Mouse (Mus musculus): Measurements from ENCODE around the gene Boc. TPM values are rescaled to one million over a fixed set of nuclear protein-coding genes. Genes with fewer than 3 reads are reported as not detected.
A peak's percentile ranks its signal among the peaks of the same experiment; 100 is the strongest.

Boc gene
- total RNA-seq, 2 experiments from 2014 or later: 9.4 to 10.7 TPM

DNA sequence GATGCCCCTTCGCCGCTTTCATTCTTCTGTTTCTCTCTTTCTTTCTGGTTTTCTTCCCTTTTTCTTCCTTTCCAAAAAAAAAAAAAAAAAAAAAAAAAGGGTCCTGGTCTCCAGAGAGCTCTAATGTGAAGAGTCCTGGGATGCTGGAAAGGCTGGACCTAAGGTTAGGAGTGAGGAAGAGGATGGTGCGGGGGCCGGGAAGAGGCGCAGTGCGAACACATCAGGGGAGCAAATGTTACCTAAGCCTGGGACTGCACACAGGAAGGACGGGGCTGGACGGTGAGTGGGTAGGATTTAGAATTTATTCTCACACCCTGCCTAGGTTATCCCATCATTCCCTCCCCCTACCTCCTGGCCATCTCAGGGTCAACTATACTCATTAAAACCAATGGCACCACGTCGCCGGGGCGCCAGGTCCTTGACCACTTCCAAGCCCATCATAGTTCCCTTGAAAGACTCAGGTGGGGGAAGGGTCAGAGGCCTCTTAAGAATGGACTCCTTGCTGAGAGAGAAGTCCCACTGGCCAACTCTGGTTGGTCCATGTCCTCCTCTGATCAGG is 27.4 kb downstream of the Boc start:
- DNase-seq: no peak
- intact Hi-C loops (cut with DNase I; ENCODE audit: low total_unique reads): no loop called here

DNA sequence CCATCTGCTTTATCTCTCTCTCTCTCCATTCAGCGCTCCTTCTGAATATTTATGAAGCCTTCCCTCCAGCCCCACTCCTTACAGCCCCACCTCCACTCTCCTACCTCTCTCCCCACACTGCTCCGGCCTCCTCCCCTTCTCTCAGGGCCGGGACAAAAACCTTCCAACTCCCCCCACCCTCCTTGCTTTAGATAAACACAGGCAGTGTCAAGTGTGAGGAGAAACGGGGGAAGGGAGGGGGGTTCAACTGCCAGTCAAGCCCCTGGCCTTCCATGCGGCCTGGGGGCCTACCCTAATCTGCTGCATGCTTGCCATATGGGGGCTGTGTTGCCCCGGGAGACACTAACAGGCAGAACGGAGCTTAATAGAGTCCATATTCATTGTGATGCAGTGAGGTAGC is 27.9 kb downstream of the Boc start:
- no peak for DNase-seq
- intact Hi-C loops (cut with DNase I; ENCODE audit: low total_unique reads): no loop called here

DNA sequence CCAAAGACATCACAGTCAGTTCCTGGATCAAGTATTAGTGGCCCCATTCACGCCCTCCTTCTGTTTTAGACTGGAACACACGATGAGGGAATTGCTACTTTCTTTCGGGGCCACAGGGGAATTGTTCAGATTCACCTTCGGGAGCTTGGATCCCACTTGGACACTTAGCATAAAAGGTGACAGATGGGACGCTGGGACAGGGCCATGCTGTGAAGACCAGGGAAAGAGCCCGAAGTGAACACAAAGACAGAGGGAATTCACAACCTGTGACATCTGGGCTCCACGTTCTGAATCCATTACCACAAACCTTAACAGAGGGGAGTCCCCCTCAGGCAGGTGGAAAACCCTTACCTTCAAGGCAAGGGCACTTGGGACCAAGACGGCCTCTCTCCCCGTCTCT is 28.5 kb downstream of the Boc start:
- intact Hi-C loops (cut with DNase I; ENCODE audit: low total_unique reads): no loop called here
- no peak for DNase-seq

DNA sequence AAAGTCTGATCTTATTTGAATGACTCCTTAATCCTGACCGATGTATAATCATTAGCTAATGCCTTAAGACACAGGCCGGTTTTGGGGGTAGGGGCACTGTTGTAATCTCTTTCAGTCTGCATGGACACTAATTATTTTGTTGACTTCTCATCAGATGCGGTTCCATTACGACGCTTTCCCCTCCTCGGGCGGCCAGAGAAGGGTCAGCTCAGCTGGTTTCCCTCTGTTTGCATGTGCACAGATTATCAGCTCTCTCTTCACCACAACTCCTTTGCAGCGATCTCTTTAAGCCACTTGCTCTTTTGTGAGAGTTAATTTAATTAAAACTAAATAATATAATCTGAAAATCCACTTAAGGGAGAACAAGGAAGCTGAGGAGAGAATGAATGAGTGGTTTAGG is 29.0 kb downstream of the Boc start:
- no peak for DNase-seq
- intact Hi-C loops (cut with DNase I; ENCODE audit: low total_unique reads): no loop called here

DNA sequence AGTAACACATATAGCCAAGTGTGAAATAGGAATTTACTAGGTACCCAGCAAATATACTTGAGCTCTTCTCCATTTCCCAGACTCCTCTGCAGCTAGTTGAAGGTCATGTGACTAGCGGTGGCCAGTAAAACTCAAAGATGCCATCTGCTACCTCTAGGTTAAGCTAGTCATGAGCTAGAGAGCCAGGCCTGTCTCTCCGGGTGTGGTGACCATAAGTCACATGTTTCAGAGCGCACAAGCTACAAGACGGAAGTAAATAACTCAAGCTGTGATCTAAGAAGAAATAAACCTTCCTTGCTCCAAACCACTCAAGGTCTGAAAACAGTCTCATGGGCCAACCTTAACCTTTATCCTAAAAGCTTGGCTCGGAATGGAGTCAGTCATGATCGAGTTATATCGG is 29.7 kb downstream of the Boc start:
- intact Hi-C loops (cut with DNase I; ENCODE audit: low total_unique reads): no loop called here
- DNase-seq: no peak

DNA sequence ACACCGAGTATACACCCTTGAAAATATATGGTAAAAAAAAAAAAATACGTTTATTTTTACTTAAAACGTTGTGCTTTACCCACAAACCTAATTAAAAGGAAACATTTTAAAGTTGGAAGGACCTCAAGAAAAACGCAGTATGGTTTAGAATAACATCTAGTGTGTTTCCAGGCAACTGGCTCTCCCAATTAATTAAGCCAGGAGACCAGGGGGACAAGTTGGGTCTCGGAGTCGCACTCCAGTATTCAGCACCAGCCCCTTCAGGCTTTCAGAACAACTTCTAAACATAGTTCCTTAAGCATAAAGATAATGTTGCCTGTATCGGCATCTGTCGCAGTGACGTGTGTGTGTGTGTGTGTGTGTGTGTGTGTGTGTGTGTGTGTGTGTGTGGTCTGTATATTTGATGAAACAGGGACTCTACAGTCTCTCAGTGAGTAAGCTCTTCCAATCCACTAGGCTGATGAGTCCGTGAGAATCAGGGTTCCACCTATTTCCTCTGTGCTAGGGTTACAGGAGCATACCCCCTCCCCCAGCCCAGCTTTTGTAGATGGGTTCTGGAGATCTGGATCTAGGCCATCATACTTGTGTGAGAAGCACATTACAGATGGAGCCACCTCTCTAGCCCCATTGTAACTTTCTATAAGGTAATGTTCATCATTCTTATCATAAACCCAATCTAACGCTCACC is 31.3 kb downstream of the Boc start:
- intact Hi-C loops (cut with DNase I; ENCODE audit: low total_unique reads): no loop called here
- DNase-seq: no peak

DNA sequence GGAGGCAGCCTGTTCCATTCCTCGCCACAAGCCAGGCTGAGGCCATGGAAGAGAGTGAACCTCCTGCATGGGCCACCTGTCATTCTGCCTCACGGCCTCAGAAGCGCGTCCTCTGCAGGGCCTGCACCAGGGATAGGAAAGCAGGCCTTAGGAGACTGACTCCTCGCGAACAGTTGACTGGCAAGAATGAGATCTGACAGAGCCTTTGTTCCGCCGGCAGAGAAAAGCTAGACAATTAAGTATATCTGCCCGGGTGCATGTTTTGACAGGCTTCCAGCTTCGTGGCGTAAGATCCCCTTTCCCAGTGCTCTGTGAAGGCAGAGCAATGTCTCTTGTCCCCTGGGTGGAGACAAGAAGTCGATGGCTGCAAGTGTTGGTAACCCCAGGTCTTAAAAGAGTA is 32.0 kb downstream of the Boc start:
- DNase-seq: no peak
- intact Hi-C loops (cut with DNase I; ENCODE audit: low total_unique reads): no loop called here

DNA sequence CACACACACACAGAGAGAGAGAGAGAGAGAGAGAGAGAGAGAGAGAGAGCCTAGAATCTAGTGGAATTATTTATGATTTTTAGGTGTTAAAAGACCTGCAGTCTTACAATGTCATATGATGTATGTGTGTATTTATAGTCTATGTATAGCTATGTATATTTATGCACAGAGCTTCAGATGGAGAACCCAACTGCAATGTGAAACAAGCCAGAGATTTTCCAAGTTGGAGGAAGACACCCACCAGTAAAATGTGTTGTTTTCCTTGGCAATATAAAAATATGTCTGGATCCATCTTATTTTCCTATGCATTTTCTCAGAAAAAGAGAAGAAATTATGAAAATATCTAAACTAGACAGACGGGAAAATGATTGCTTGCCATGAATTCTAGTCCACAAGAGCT is 32.7 kb downstream of the Boc start:
- intact Hi-C loops (cut with DNase I; ENCODE audit: low total_unique reads): no loop called here
- DNase-seq: no peak

DNA sequence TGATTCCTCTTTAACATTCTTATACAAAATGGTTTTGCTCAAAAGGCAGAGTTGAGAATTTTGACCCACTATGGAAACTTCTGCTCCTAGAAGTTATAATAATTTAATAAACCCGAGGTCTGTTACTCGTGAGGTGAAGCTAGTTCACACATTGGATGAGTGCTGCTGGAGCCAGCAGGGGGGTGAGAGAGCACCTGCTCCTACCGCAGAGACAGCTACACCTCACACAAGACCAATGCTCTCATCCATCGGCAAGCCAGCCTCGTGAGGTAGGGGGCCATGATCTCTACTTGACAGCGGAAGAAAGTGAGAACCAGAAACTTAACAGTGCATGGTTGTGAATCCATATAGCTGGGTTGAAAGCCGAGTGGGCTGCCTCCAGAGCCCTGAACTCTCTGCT is 35.1 kb downstream of the Boc start:
- no peak for DNase-seq
- intact Hi-C loops (cut with DNase I; ENCODE audit: low total_unique reads): no loop called here

DNA sequence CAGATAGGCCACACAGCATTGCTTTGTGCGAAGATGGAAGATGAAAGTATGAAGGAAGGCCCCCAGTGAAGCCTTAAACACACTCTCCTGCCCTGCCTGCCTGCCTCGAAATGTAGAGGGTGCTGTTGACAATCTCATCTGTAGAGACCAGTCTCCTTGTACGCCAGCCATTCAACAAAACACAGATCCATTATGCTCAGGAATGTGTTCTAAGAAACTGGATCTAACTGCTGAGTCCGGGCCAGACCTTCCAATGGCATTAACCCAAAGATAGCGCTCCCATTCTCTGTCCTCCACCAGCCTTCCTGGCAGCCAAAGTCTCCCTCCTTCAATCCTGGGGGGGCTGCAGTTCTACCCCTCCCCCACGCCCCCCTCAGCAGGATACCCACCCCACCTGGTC is 42.2 kb downstream of the Boc start:
- DNase-seq: no peak
- intact Hi-C loops (cut with DNase I; ENCODE audit: low total_unique reads): no loop called here

DNA sequence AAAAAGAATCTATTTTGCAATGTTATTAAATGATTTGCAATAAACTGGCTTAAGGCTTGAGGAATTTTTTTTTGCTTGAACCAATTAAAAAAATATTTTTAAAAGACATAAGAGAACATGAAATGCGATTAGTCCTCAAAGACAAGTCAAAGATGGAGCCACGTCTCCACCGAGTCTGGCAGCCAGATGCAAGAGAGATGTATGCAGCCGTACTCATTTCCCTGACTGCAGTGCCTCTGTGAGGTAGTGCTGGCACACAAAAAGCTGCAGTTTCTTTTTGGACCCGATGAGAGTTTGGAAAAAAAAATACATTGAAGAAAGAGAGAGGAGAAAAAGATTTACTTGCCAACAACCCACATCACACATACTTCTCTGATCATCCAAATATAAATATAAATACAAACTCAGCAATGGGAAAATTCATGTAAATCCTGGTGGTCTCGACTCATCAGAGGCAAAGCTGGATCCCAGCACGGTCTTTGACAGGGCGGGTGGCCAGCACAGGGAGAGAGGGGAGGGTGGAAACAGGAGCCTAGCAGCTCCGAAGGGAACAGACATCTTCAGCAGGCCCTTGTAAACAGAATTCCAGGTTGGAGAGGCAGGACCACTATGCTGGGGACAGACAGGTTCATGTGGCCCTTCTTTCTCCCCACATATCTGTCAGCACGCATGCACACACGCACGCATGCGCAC is 48.0 kb downstream of the Boc start:
- peak; percentile 39 for DNase-seq
- intact Hi-C loops (cut with DNase I; ENCODE audit: low total_unique reads): no loop called here

DNA sequence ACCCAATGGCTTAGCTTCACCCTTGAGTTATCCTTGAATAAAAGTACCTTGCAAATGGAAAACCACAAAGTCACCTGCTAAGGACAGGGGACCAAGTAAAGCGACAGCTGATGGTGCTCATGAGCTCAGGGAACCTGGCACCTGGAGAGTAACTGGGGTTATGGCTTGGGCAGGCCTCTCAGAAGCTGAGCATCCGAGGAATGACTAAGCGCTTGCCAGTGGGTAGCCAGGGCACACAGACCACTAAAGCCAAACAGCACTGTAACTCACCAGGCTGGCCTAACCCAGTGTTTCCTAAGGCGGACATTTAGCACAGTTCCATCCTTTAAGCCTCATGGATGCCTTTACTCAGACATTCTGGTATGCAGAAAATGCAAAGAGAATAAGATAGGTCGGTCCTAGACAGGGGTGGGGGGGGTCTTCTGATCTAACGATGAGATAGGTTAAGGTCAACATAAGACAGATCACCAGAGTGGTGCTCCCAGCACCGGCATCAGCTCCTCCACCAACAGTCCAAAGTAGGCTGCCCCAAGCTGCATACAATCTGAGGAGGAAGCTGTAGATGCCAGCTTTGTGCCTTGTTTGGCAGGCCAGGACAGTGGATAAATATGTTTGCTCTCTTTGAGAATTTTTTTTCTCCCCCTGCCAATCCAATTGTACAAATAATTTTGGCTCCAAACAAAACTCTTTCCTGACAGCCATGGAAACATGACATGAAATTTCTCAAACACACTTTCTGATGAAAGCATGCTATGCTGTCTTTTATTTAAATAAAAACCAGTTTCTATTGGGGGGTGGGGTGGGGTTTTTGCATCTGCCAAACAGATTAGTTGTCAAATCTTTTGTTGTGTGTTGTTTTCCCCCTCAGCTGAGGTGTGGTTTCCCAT is 49.0 kb downstream of the Boc start:
- no peak for DNase-seq
- intact Hi-C loops (cut with DNase I; ENCODE audit: low total_unique reads): no loop called here

DNA sequence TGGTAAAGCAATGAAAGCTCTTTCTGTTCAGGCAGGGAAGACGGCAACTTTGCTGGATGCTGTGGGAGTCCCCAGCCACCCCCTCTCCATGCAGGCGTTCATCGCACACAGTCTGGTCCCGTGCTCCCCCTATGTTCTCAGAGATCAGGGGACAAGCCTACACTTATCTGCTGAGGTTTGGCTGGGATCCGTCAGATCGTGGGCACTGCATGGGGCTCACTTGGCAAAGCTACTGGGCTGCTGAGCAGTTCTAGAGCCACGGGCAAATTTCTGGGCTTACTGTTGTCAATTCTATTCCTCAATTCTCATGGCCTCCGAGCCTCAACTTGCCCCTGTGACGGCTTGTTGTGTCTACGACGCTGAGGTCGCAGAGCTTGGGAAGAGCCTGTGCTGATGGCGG is 49.9 kb downstream of the Boc start:
- intact Hi-C loops (cut with DNase I; ENCODE audit: low total_unique reads): no loop called here
- DNase-seq: no peak

DNA sequence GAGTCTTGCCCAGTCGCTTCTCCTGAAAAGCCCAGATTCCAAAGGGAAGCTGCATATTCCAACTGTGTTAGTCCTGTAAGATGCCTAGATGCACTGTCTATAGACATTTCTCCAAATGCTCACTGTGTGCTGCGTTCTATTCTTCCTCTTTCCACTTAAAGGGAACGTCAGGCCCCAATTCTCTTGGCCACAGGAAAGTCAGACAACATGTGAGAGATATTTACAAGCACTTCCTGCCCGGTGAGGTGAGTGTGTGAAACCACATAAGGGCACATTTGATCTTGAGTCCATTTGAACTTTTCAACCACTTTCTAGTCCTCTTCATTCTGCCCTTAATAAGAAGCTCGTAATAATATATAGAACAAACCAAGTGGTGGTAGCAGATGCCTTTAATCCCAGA is 50.7 kb downstream of the Boc start:
- intact Hi-C loops (cut with DNase I; ENCODE audit: low total_unique reads): no loop called here
- no peak for DNase-seq

DNA sequence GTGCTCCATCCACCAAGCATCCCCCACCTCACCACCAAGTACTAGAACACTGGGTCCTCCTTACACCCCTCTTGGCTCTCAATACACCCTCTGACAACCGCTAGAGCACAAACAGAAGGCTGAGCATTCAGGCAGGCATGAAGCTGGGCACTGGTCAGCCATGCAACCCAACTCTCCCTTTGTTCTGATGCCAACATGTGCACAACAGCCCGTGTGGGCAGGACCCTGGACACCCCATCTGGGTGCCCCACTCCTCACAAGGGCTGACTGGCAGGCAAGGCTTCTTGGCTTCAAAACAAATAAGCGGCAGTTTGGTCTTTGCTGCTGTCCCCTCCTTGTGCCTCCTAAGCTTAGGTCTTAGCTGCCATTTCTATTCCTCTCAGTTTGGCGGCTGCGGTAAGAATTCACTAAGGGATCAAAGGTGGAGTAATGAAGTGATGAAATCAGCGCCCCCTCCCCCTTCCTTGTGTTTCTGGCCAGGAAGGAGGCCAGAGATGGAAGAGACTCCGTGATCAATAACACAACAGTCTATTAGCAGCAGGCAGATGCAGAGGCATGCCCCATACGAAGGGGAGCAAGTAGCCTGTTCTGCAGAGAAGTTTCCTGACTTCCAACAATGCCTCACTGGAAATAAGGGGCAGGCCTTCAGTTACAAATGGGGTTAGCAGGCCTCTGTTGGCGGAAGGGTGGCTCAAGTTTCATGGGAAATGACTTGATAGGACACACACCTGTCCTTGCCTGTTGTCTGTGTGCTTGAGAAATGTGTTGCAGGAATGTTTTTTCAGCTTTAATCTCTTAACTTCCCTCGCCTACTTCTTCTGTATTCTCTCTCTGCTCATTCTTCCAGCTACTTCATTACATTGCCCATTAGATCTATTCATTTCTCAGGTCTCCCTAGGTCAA is 51.4 kb downstream of the Boc start:
- DNase-seq: no peak

DNA sequence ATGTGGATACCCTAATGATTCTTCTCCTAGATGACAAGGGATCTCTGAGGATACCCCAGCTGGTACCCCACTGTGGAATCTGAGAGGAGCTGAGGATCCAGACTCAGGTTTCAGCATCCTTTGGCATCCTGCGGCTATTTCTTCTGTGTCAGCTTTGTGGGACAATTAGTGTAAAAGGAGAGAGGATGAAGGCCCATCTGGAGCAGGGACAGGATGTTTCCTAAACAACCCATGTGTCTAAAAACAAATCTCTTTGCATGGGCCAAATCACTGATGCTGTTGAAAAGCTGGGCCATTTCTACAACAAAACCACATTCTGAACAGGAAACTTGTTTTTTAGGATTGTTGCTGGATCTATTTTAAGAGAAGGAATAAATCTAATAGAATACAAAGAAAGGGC is 53.5 kb downstream of the Boc start:
- intact Hi-C loops (cut with DNase I; ENCODE audit: low total_unique reads): no loop called here
- DNase-seq: no peak

More for the DNA sequence above, 51.4 kb downstream of the Boc start:
- intact Hi-C loops (cut with DNase I; ENCODE audit: low total_unique reads): no loop called here

DNA sequence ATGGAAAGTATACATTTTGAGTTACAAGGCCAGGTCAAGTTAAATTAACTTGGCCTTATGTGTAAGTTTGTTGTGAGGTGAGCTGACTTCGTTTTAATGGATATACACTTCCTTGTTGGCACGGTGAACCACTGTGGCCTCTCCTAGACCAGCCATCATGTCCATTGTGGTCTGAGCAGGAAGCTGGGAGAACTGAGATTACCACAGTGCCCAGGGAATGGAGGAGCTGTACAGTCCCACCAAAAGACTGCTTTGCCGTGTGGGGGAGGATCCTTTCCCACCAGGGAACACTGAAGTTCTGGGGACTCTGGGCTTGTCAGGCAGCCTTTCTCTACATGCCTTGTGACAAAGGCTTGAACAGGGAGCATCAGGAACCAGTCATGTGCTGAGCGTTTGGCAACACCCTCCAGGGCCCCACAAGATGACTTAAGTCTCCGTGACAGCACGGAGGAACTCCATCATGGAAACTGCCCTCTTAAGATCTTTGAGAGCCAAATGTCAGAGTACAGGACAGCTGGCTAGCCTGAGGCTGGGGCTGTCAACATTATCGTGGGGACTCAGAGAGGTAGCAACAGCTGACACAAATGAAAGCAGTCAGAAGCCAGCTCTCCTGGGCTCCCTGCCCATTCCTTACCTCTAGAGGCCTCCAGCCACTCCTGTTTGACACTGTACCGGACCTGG is 55.7 kb downstream of the Boc start:
- intact Hi-C loops (cut with DNase I; ENCODE audit: low total_unique reads): no loop called here
- peak; percentile 50 for DNase-seq

DNA sequence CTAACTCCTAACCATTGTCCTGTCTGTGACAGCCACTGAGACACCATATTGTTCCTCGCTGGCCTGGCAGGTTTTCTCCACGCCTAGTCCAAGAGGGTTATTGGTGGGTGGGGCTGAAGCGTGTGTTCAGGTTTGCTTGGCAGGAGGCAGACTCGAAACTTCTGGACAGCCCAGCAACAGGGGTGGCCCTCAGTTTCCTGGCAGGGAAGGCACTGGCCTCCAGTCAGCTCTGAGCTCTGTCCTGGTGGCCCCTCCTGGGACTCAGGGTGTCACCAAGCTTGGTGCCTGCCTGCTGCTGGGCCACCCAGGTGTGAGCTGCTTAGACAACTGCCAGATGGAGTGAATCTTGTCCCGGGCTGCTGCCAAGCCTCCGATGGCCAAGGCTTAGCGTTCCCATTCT is 56.4 kb downstream of the Boc start:
- intact Hi-C loops (cut with DNase I; ENCODE audit: low total_unique reads): no loop called here
- DNase-seq: no peak

DNA sequence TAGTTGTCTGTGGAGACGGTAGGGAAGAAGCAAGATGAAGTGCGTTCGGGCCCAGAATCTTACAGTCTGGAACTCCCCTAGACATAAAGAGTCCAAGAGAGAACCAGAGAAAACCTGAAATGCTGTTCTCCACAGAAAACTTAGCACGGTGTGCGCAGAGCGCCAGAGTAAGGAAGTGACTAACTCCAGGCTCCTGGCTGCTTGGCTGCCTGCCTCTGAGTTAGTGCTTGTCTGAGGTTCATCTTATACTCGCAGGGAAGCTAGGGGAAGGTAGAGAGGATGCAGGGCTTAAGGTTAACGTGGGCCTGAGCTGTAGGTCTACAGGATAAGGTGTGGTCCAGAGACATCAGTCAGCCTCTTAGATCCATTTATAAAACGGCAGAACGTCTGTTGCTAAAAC is 56.9 kb downstream of the Boc start:
- no peak for DNase-seq

More for the DNA sequence above, 56.9 kb downstream of the Boc start:
- intact Hi-C loops (cut with DNase I; ENCODE audit: low total_unique reads): no loop called here

Measured in gastrocnemius, postnatal 14 days (tissue).